Mouse (Mus musculus): ENCODE measurements around the gene Myo18b.

DNA sequence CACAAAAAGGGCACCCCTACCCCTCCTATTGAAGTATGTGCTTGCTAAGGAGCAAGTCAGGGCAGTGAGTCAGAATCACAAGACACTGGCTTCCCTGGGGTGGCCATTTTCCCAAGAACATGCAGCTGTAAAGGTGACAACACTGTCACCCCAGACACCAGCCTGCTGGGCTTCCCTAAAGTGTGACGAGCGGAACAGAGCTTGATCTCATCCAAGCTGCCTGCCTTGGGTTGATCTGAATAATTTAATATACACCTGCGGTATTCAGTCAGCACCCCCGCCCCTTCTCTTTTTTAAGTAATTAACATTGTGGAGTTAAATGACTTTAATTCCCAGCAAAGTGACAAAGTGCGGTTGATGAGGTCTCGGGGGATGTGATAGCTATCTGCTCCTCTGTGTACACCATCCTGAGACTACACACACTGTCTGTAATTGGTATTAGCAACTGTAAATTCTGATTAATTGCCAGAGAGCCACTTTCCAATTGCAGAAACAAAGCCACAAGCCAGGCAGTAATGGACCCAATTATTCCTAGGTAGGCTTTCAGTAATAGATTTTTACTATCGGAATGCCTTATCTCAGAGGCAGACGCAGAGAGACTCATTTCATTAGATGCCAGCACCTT is 148.7 kb downstream of the Myo18b start:
- TF ChIP-seq HCFC1 (IDR thresholded peaks at IDR 0.05; ENCODE audit: borderline replicate concordance, insufficient read depth, low read length) (no peak), ZNF384 (IDR thresholded peaks at IDR 0.05; ENCODE audit: low read depth, low read length) (no peak), CHD2 (IDR thresholded peaks at IDR 0.05; ENCODE audit: low read depth, low read length) (no peak), MAFK (IDR thresholded peaks at IDR 0.05; ENCODE audit: insufficient read depth, low read depth, low read length) (no peak), ZC3H11A (IDR thresholded peaks at IDR 0.05; ENCODE audit: borderline replicate concordance, low read depth, low read length) (no peak)

All from ES-E14 (cell line).